Mouse (Mus musculus): Measurements from ENCODE around the gene Rps3a1.

Rps3a1 gene

GRCm38 (mm10) chr3:86142263-86142933 lies at the start of gene Rps3a1:
Gene Rps3a1 (minus strand): TSS chr3:86142702.
- peak; percentile 94 for DNase-seq (ENCODE audit: low spot score)

- DNase-seq (ENCODE audit: low spot score) = no peak
Observed at GRCm38 (mm10) chr3:86187736-86188389, 45.4 kb upstream of the Rps3a1 start.

GRCm38 (mm10) chr3:86184546-86184945 lies 42.0 kb upstream of the Rps3a1 start:
- no peak for DNase-seq (ENCODE audit: low spot score)

GRCm38 (mm10) chr3:86181107-86181506 lies 38.6 kb upstream of the Rps3a1 start:
- DNase-seq (ENCODE audit: low spot score) = no peak

GRCm38 (mm10) chr3:86179714-86180113 lies 37.2 kb upstream of the Rps3a1 start:
- no peak for DNase-seq (ENCODE audit: low spot score)

GRCm38 (mm10) chr3:86168841-86169425 lies 26.4 kb upstream of the Rps3a1 start:
- DNase-seq (ENCODE audit: low spot score) = no peak

GRCm38 (mm10) chr3:86149521-86149920 lies 7.0 kb upstream of the Rps3a1 start:
- DNase-seq (ENCODE audit: low spot score) = no peak

- DNase-seq (ENCODE audit: low spot score) = no peak
Observed at GRCm38 (mm10) chr3:86149063-86149462, 6.6 kb upstream of the Rps3a1 start.

GRCm38 (mm10) chr3:86143343-86143742 lies 841 bp upstream of the Rps3a1 start:
- DNase-seq (ENCODE audit: low spot score) = no peak

GRCm38 (mm10) chr3:86142934-86143317 lies 424 bp upstream of the Rps3a1 start:
- no peak for DNase-seq (ENCODE audit: low spot score)

- no peak for DNase-seq (ENCODE audit: low spot score)
Observed at GRCm38 (mm10) chr3:86141886-86142262, 628 bp downstream of the Rps3a1 start.

GRCm38 (mm10) chr3:86141366-86141765 lies 1.1 kb downstream of the Rps3a1 start:
- DNase-seq (ENCODE audit: low spot score) = no peak

GRCm38 (mm10) chr3:86139660-86140059 lies 2.8 kb downstream of the Rps3a1 start:
- no peak for DNase-seq (ENCODE audit: low spot score)

- no peak for DNase-seq (ENCODE audit: low spot score)
Observed at GRCm38 (mm10) chr3:86136936-86137574, 5.4 kb downstream of the Rps3a1 start.

- no peak for DNase-seq (ENCODE audit: low spot score)
Observed at GRCm38 (mm10) chr3:86135886-86136563, 6.5 kb downstream of the Rps3a1 start.

- DNase-seq (ENCODE audit: low spot score) = no peak
Observed at GRCm38 (mm10) chr3:86134939-86135638, 7.4 kb downstream of the Rps3a1 start.

GRCm38 (mm10) chr3:86129757-86130156 lies 12.7 kb downstream of the Rps3a1 start:
- DNase-seq (ENCODE audit: low spot score) = no peak

GRCm38 (mm10) chr3:86123251-86123746 lies 19.2 kb downstream of the Rps3a1 start:
- DNase-seq (ENCODE audit: low spot score) = no peak

GRCm38 (mm10) chr3:86122156-86122555 lies 20.3 kb downstream of the Rps3a1 start:
- no peak for DNase-seq (ENCODE audit: low spot score)

- no peak for DNase-seq (ENCODE audit: low spot score)
Observed at GRCm38 (mm10) chr3:86119237-86119932, 23.1 kb downstream of the Rps3a1 start.

GRCm38 (mm10) chr3:86116951-86117350 lies 25.6 kb downstream of the Rps3a1 start:
- DNase-seq (ENCODE audit: low spot score) = no peak
